Mouse (Mus musculus): Measurements from ENCODE around the gene Tiparp. TPM values are rescaled to one million over a fixed set of nuclear protein-coding genes. Genes with fewer than 3 reads are reported as not detected.

The Tiparp gene
- polyA plus RNA-seq, 1 experiment from 2014 or later, result 30.7 TPM

GRCm38 (mm10) chr3:65563926-65564624 lies 35.9 kb downstream of the Tiparp start:
- Histone ChIP-seq H3K36me3 (ENCODE audit: control insufficient read depth, insufficient read depth, low read length) (no peaks in the 10 kb centered on the region), H3K4me3 (ENCODE audit: low read depth, low read length) (no peak overlapping the region), H3K27me3 (ENCODE audit: control insufficient read depth, insufficient read depth, low read length) (no peaks in the 10 kb centered on the region), H3K9ac (replicated peaks; ENCODE audit: low read depth, low read length) (no peak overlapping the region), H3K9me3 (ENCODE audit: control insufficient read depth, low read length) (no peaks in the 10 kb centered on the region), H3K27ac (ENCODE audit: low read depth, low read length) (no peak overlapping the region), H3K4me1 (ENCODE audit: control insufficient read depth, insufficient read depth, low read length) (no peaks in the 10 kb centered on the region), H3K4me2 (ENCODE audit: low read depth, low read length) (no peak overlapping the region)
- ATAC-seq (ENCODE audit: low read depth), result no peak
- 46% methylated on average over 6 of the region's 6 CpGs for WGBS

GRCm38 (mm10) chr3:65565632-65566300 lies 37.6 kb downstream of the Tiparp start:
- no peak for ATAC-seq (ENCODE audit: low read depth)

GRCm38 (mm10) chr3:65569941-65570340 lies 41.7 kb downstream of the Tiparp start:
- no peaks in the 10 kb centered on the region for H3K9me3 ChIP-seq (ENCODE audit: control insufficient read depth, low read length)
- no peak overlapping the region for H3K9ac ChIP-seq (replicated peaks; ENCODE audit: low read depth, low read length)
- no peak for ATAC-seq (ENCODE audit: low read depth)
- H3K27ac ChIP-seq (ENCODE audit: low read depth, low read length), result no peak overlapping the region
- H3K36me3 ChIP-seq (ENCODE audit: control insufficient read depth, insufficient read depth, low read length), result no peaks in the 10 kb centered on the region
- H3K4me3 ChIP-seq (ENCODE audit: low read depth, low read length), result no peak overlapping the region
- H3K4me2 ChIP-seq (ENCODE audit: low read depth, low read length), result no peak overlapping the region
- H3K27me3 ChIP-seq (ENCODE audit: control insufficient read depth, insufficient read depth, low read length), result no peaks in the 10 kb centered on the region
- H3K4me1 ChIP-seq (ENCODE audit: control insufficient read depth, insufficient read depth, low read length), result no peaks in the 10 kb centered on the region

More at GRCm38 (mm10) chr3:65565632-65566300, 37.6 kb downstream of the Tiparp start:
- no peaks in the 10 kb centered on the region for H3K9me3 ChIP-seq (ENCODE audit: control insufficient read depth, low read length)
- no peaks in the 10 kb centered on the region for H3K4me1 ChIP-seq (ENCODE audit: control insufficient read depth, insufficient read depth, low read length)
- H3K36me3 ChIP-seq (ENCODE audit: control insufficient read depth, insufficient read depth, low read length), result no peaks in the 10 kb centered on the region
- H3K4me2 ChIP-seq (ENCODE audit: low read depth, low read length), result no peak overlapping the region
- WGBS, result 67% methylated on average over 9 of the region's 9 CpGs
- H3K9ac ChIP-seq (replicated peaks; ENCODE audit: low read depth, low read length), result no peak overlapping the region
- H3K27ac ChIP-seq (ENCODE audit: low read depth, low read length), result no peak overlapping the region
- H3K27me3 ChIP-seq (ENCODE audit: control insufficient read depth, insufficient read depth, low read length), result no peaks in the 10 kb centered on the region
- no peak overlapping the region for H3K4me3 ChIP-seq (ENCODE audit: low read depth, low read length)

- Histone ChIP-seq H3K36me3 (ENCODE audit: control insufficient read depth, insufficient read depth, low read length) (no peaks in the 10 kb centered on the region), H3K9me3 (ENCODE audit: control insufficient read depth, low read length) (no peaks in the 10 kb centered on the region), H3K27me3 (ENCODE audit: control insufficient read depth, insufficient read depth, low read length) (no peaks in the 10 kb centered on the region), H3K9ac (replicated peaks; ENCODE audit: low read depth, low read length) (no peak overlapping the region), H3K27ac (ENCODE audit: low read depth, low read length) (no peak overlapping the region), H3K4me1 (ENCODE audit: control insufficient read depth, insufficient read depth, low read length) (no peaks in the 10 kb centered on the region), H3K4me2 (ENCODE audit: low read depth, low read length) (no peak overlapping the region), H3K4me3 (ENCODE audit: low read depth, low read length) (no peak overlapping the region)
- WGBS, result 54% methylated on average over 3 of the region's 3 CpGs
- ATAC-seq (ENCODE audit: low read depth), result no peak
These were observed 45.3 kb downstream of the Tiparp start for GRCm38 (mm10) chr3:65573516-65573915.

- Histone ChIP-seq H3K36me3 (ENCODE audit: control insufficient read depth, insufficient read depth, low read length) (no peaks in the 10 kb centered on the region), H3K4me1 (ENCODE audit: control insufficient read depth, insufficient read depth, low read length) (no peaks in the 10 kb centered on the region), H3K9me3 (ENCODE audit: control insufficient read depth, low read length) (no peaks in the 10 kb centered on the region), H3K27ac (ENCODE audit: low read depth, low read length) (no peak overlapping the region), H3K27me3 (ENCODE audit: control insufficient read depth, insufficient read depth, low read length) (no peaks in the 10 kb centered on the region), H3K4me2 (ENCODE audit: low read depth, low read length) (no peak overlapping the region), H3K9ac (replicated peaks; ENCODE audit: low read depth, low read length) (no peak overlapping the region), H3K4me3 (ENCODE audit: low read depth, low read length) (no peak overlapping the region)
- no peak; the same call in 1 of the 2 replicates for ATAC-seq (ENCODE audit: low read depth)
- 87% methylated on average over 3 of the region's 3 CpGs for WGBS
These were observed 49.4 kb downstream of the Tiparp start for GRCm38 (mm10) chr3:65577602-65578001.

- H3K9ac ChIP-seq (replicated peaks; ENCODE audit: low read depth, low read length), result no peak overlapping the region
- H3K9me3 ChIP-seq (ENCODE audit: control insufficient read depth, low read length), result no peaks in the 10 kb centered on the region
- H3K4me2 ChIP-seq (ENCODE audit: low read depth, low read length), result no peak overlapping the region
- 77% methylated on average over 12 of the region's 12 CpGs for WGBS
- no peak for ATAC-seq (ENCODE audit: low read depth)
- H3K36me3 ChIP-seq (ENCODE audit: control insufficient read depth, insufficient read depth, low read length), result no peaks in the 10 kb centered on the region
- no peak overlapping the region for H3K4me3 ChIP-seq (ENCODE audit: low read depth, low read length)
- H3K4me1 ChIP-seq (ENCODE audit: control insufficient read depth, insufficient read depth, low read length), result no peaks in the 10 kb centered on the region
- H3K27ac ChIP-seq (ENCODE audit: low read depth, low read length), result no peak overlapping the region
- H3K27me3 ChIP-seq (ENCODE audit: control insufficient read depth, insufficient read depth, low read length), result no peaks in the 10 kb centered on the region
These were observed 51.2 kb downstream of the Tiparp start for GRCm38 (mm10) chr3:65579260-65579921.

GRCm38 (mm10) chr3:65581596-65581995 lies 53.4 kb downstream of the Tiparp start:
- ATAC-seq (ENCODE audit: low read depth), result no peak

GRCm38 (mm10) chr3:65584329-65584728 lies 56.1 kb downstream of the Tiparp start:
- Histone ChIP-seq H3K9me3 (ENCODE audit: control insufficient read depth, low read length) (no peaks in the 10 kb centered on the region), H3K4me3 (ENCODE audit: low read depth, low read length) (no peak overlapping the region), H3K36me3 (ENCODE audit: control insufficient read depth, insufficient read depth, low read length) (no peaks in the 10 kb centered on the region), H3K4me1 (ENCODE audit: control insufficient read depth, insufficient read depth, low read length) (no peaks in the 10 kb centered on the region), H3K27me3 (ENCODE audit: control insufficient read depth, insufficient read depth, low read length) (no peaks in the 10 kb centered on the region), H3K9ac (replicated peaks; ENCODE audit: low read depth, low read length) (no peak overlapping the region), H3K27ac (ENCODE audit: low read depth, low read length) (no peak overlapping the region), H3K4me2 (ENCODE audit: low read depth, low read length) (no peak overlapping the region)
- ATAC-seq (ENCODE audit: low read depth), result no peak
- WGBS, result 73% methylated on average over 1 of the region's 1 CpGs

More at GRCm38 (mm10) chr3:65581596-65581995, 53.4 kb downstream of the Tiparp start:
- Histone ChIP-seq H3K4me1 (ENCODE audit: control insufficient read depth, insufficient read depth, low read length) (no peaks in the 10 kb centered on the region), H3K4me2 (ENCODE audit: low read depth, low read length) (no peak overlapping the region), H3K36me3 (ENCODE audit: control insufficient read depth, insufficient read depth, low read length) (no peaks in the 10 kb centered on the region), H3K27me3 (ENCODE audit: control insufficient read depth, insufficient read depth, low read length) (no peaks in the 10 kb centered on the region), H3K4me3 (ENCODE audit: low read depth, low read length) (no peak overlapping the region), H3K9ac (replicated peaks; ENCODE audit: low read depth, low read length) (no peak overlapping the region), H3K27ac (ENCODE audit: low read depth, low read length) (no peak overlapping the region), H3K9me3 (ENCODE audit: control insufficient read depth, low read length) (no peaks in the 10 kb centered on the region)
- 85% methylated on average over 4 of the region's 4 CpGs for WGBS

- no peak overlapping the region for H3K4me2 ChIP-seq (ENCODE audit: low read depth, low read length)
- 79% methylated on average over 8 of the region's 8 CpGs for WGBS
- no peaks in the 10 kb centered on the region for H3K36me3 ChIP-seq (ENCODE audit: control insufficient read depth, insufficient read depth, low read length)
- H3K9me3 ChIP-seq (ENCODE audit: control insufficient read depth, low read length), result no peaks in the 10 kb centered on the region
- no peaks in the 10 kb centered on the region for H3K27me3 ChIP-seq (ENCODE audit: control insufficient read depth, insufficient read depth, low read length)
- H3K27ac ChIP-seq (ENCODE audit: low read depth, low read length), result no peak overlapping the region
- no peak overlapping the region for H3K4me3 ChIP-seq (ENCODE audit: low read depth, low read length)
- no peaks in the 10 kb centered on the region for H3K4me1 ChIP-seq (ENCODE audit: control insufficient read depth, insufficient read depth, low read length)
- no peak overlapping the region for H3K9ac ChIP-seq (replicated peaks; ENCODE audit: low read depth, low read length)
- no peak for ATAC-seq (ENCODE audit: low read depth)
These were observed 57.1 kb downstream of the Tiparp start for GRCm38 (mm10) chr3:65585291-65585690.

All from neural tube, embryonic 14.5 days (tissue).